Mouse (Mus musculus) spleen, adult 2 months (tissue): Measurements from ENCODE around the gene Cep135. TPM values are rescaled to one million over a fixed set of nuclear protein-coding genes. Genes with fewer than 3 reads are reported as not detected.

Experiments used
- DNase-seq, 2 experiments: peaks; one replicate each; pipeline versions ENCODE4 v3.0.0 to v3.0.0-alpha.2; 2012 to 2021; ENCODE audit warnings: low spot score in 2 of 2, low read depth in 1 of 2
- H3K27ac ChIP-seq: fragments of 200-500 bp; 2 replicates; pipeline ENCODE4 v1.5.1; 2012; ENCODE audit warnings: low read length, inconsistent platforms; ENCODE audit not compliant: insufficient read depth
- H3K27me3 ChIP-seq: fragments of 200-500 bp; 2 replicates; pipeline ENCODE4 v1.6.1; 2012; ENCODE audit warnings: mild to moderate bottlenecking, moderate library complexity, low read length, inconsistent platforms; ENCODE audit not compliant: control insufficient read depth, insufficient read depth
- H3K36me3 ChIP-seq: fragments of 200-500 bp; 2 replicates; pipeline ENCODE4 v1.6.1; 2012; ENCODE audit warnings: mild to moderate bottlenecking, low read length, inconsistent platforms; ENCODE audit not compliant: control insufficient read depth, insufficient read depth
- H3K4me1 ChIP-seq: fragments of 200-500 bp; 2 replicates; pipeline ENCODE4 v1.6.1; 2011; ENCODE audit warnings: inconsistent platforms; ENCODE audit not compliant: control insufficient read depth, insufficient read depth, insufficient read length
- H3K4me3 ChIP-seq: fragments of 200-500 bp; 2 replicates; pipeline ENCODE4 v1.5.1; 2011; ENCODE audit warnings: mild to moderate bottlenecking, inconsistent platforms; ENCODE audit not compliant: insufficient read depth, insufficient read length; ENCODE audit errors: extremely low read depth
- CTCF ChIP-seq: fragments of 200-500 bp; IDR thresholded peaks from 2 replicates; pipeline ENCODE4 v1.5.1; 2011; ENCODE audit warnings: mild to moderate bottlenecking, inconsistent platforms; ENCODE audit not compliant: insufficient read depth, insufficient read length, insufficient replicate concordance; ENCODE audit errors: extremely low read depth
- POLR2A ChIP-seq: fragments of 200-500 bp; IDR thresholded peaks from 2 replicates; pipeline ENCODE4 v1.6.1; 2011; ENCODE audit warnings: low read depth, low read length, inconsistent platforms
- WGBS: fragments of 180-500 bp; shearing (Covaris S2); methylation state at CpG from one replicate; pipeline ENCODE4 v1.1.7; 2018; 5-methylcytosine and 5-hydroxymethylcytosine counted together
- polyA plus RNA-seq: library from polyadenylated mRNA; depleted of rRNA; stranded (reverse); fragments of >200 nt; gene quantifications from 2 replicates; pipeline ENCODE4 v1.2.3, GENCODE M21; 2012

The Cep135 gene
- polyA plus RNA-seq, 1 experiment, result 1.3 TPM

DNA sequence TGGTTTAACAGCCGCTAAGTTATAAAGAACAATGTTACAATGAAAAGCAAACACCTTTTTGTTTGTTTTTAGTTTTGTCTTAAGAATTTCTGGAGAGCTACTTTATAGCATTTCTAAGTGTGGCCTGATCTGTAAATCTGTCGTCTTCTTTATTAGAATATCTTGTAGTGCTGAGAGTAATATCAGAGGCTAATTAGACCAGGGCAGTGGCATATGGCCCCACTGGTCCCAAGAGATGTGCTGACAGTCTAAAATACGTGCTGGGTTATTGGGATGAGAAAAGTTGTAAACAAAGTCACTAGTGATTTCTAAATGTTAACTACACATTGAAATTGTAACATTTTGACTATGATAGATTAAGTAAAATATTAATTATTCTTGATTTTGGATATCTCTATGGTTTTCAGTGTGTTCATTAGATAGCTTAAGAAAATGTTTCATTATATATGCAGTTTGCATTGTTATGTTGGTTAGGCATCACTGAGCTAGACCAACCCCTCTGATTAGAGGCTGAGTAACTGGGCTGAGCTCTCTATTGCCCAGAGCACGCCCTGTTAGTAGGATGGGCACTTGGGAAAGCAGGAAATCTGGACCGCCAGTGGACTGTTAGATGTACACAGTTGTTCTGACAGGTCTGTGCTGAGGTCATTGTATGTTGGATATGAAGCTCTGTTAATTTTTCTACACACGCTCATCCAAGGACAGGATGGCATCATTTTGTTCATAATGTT is 77.7 kb downstream of the Cep135 start:
- TF ChIP-seq CTCF, result no peak
- no peaks in the 10 kb centered on the region for H3K27me3 ChIP-seq
- H3K27ac ChIP-seq, result no peak overlapping the region
- H3K4me3 ChIP-seq, result no peak overlapping the region
- no peaks in the 10 kb centered on the region for H3K4me1 ChIP-seq
- no peaks in the 10 kb centered on the region for H3K36me3 ChIP-seq
- WGBS, result 89% methylated on average over 6 of the region's 6 CpGs
- DNase-seq, result no peak

DNA sequence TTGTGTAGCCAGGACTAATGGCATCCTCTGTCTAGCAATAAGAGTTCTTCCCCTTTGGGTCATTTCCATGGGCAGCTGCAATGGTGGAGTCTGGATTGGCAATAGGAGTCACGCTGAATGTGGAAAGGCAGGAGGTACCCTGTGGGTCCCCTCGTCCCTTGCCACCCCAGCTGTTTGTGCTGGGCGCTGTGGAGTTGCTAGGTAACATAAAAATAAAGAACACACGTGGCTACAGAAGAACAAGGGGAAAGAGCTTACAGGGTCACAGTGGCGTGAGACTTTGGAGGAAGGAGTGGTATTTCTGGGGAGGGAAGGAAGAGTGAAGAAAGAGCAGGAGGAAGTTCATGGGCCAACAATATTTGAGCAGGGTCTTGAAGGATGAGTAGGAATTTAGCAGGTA is 79.6 kb downstream of the Cep135 start:
- WGBS, result 38% methylated on average over 5 of the region's 5 CpGs
- Histone ChIP-seq H3K27me3 (no peaks in the 10 kb centered on the region), H3K4me3 (no peak overlapping the region), H3K27ac (no peak overlapping the region), H3K36me3 (no peaks in the 10 kb centered on the region), H3K4me1 (no peaks in the 10 kb centered on the region)
- TF ChIP-seq CTCF (no peak), POLR2A (no peak)
- no peak for DNase-seq

DNA sequence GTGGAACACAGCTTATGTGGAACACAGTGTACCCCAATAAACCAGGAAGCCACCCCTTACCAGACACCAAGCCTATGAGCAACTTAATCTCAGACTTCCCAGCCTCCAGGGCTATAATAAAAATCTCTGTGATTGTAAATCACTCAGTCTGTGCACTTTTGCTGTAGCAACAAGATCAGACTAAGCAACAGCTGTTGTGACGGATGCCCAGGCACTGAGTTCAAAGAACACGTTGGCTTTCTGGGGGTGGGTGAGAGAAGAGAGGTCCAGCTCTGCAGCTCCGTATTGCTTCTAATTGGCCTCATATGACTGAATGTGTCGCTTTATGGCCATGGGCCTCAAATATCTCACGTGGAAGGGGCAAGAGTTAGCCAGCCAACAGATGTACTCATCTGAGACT is 80.0 kb downstream of the Cep135 start:
- no peak overlapping the region for H3K4me3 ChIP-seq
- DNase-seq, result no peak
- H3K36me3 ChIP-seq, result no peaks in the 10 kb centered on the region
- H3K4me1 ChIP-seq, result no peaks in the 10 kb centered on the region
- H3K27me3 ChIP-seq, result no peaks in the 10 kb centered on the region
- TF ChIP-seq CTCF, result no peak
- TF ChIP-seq POLR2A, result no peak
- H3K27ac ChIP-seq, result no peak overlapping the region
- WGBS, result 93% methylated on average over 5 of the region's 5 CpGs

DNA sequence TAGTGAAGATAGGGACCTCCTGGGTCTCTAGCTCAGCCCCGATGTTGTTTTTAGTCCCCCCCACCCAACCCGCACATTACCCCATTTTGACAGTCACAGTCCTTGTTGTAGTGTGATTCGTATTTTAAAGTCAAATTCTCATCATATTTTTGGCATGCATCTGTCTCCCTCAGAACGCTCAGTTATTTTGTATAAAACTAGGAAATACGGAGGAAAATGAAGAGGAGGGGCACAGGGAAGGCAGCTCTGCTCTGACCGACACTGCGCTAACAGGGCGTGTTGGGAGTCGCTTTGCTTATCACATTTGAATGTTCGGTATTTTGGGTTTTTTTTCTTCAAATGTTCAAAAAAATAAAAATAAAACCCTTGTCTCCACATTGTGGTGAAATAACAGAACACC is 81.7 kb downstream of the Cep135 start:
- DNase-seq, result no peak
- Histone ChIP-seq H3K4me1 (no peaks in the 10 kb centered on the region), H3K27ac (no peak overlapping the region), H3K27me3 (no peaks in the 10 kb centered on the region), H3K36me3 (no peaks in the 10 kb centered on the region), H3K4me3 (no peak overlapping the region)
- no peak for TF ChIP-seq CTCF
- TF ChIP-seq POLR2A, result no peak
- whole genome bisulfite sequencing, result 91% methylated on average over 10 of the region's 10 CpGs

DNA sequence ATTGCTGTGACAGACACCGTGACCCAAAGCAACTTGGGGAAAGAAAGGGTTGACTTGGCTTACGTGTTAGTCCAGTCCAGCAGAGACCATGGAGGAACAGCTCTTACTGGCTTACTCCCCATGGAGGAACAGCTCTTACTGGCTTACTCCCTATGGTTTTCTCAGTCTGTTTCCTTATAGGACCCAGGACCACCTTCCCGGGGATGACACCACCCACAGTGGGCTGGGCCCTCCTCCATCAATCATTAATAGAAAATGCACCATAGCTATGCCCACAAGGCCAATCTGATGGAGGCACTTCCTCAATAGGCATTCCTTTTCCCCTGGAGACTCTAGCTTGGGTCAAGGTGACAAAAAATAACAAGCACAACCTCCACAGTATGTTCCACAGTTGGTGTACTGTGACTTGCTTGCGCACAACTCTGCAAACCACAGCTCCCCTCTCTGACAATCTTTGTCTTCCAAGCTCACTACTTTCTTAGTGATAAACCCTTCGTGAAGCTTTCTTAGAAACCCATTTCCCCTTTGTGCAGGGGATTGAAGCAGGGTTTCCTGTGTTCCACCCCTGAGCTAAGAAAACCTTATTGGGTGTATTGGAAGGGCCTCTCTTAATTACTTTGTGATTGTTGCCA is 85.6 kb downstream of the Cep135 start:
- Histone ChIP-seq H3K36me3 (no peaks in the 10 kb centered on the region), H3K27me3 (no peaks in the 10 kb centered on the region), H3K4me3 (no peak overlapping the region), H3K27ac (no peak overlapping the region), H3K4me1 (no peaks in the 10 kb centered on the region)
- no peak for TF ChIP-seq POLR2A
- no peak for TF ChIP-seq CTCF
- 80% methylated on average over 5 of the region's 5 CpGs for WGBS
- DNase-seq, result no peak

DNA sequence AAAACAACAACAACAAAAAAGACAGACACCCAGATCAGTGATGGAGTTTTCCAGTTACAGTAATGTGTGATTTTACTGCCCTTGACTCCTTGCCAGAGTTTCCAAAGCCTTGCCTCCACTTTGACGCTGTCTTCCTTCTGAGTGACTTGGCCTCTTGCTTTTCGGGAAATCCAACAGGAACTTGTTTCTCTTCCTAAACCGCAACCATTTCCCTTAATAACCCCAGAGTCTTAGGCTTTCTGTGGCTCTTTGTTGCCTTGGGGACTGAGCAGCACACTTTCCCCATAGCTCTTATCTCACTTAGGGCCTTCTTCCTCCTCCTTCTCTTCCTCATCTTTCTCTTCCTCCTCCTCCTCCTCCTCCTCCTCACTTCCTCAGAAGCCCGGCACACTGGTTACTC is 86.9 kb downstream of the Cep135 start:
- Histone ChIP-seq H3K36me3 (no peaks in the 10 kb centered on the region), H3K4me1 (no peaks in the 10 kb centered on the region), H3K27ac (no peak overlapping the region), H3K27me3 (no peaks in the 10 kb centered on the region), H3K4me3 (no peak overlapping the region)
- 14% methylated on average over 4 of the region's 4 CpGs for WGBS
- no peak for DNase-seq
- TF ChIP-seq CTCF, result no peak
- no peak for TF ChIP-seq POLR2A

DNA sequence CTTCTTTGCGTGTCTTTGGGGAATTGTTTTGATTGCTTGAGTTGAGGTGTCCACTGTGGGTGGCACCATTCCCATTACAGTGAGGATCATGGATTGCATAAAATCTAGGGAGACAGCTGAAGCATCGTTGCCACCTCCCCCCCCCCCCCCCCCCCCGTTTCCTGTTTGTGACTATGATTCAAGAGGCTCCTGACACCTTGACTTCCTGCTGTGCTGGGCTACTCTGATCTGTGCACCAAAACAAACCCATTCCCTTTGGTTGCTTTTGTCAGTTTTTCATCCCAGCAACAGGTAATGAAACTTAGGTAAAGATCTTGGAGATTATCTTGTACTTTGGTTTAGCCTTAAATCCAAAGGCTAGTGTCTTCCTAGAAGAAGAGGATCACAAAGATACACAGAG is 92.5 kb downstream of the Cep135 start:
- 47% methylated on average over 3 of the region's 3 CpGs for WGBS
- no peak overlapping the region for H3K4me3 ChIP-seq
- no peak overlapping the region for H3K27ac ChIP-seq
- no peaks in the 10 kb centered on the region for H3K4me1 ChIP-seq
- DNase-seq, result no peak
- TF ChIP-seq CTCF (no peak), POLR2A (no peak)
- H3K27me3 ChIP-seq, result no peaks in the 10 kb centered on the region
- H3K36me3 ChIP-seq, result no peaks in the 10 kb centered on the region
